Mouse (Mus musculus): ENCODE data around the gene Clasrp. TPM values are rescaled to one million over a fixed set of nuclear protein-coding genes. Genes with fewer than 3 reads are reported as not detected.
A peak's percentile ranks its signal among the peaks of the same experiment; 100 is the strongest.

The Clasrp gene
- polyA plus RNA-seq, 1 experiment, result 184 TPM

DNA sequence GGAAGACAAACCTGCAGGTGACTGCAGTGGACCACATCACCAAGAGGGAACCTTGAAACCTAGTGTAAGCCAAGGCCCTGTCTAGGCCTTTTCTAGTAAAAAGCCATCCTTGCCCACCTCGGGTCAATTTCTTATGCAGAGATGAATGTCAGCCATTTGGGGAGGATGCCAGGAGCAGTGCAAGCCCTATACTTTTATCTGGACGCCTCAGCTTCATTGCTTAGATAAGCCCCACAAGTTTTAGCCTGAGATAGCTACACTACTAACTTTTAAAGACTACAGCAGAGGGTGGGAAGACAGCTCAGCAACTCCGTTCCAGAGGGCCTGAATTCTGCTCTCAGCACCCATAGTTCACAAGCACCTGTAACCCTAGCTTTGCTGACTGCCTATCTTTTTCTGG is 40.4 kb downstream of the Clasrp start:
- Histone ChIP-seq H3K27me3 (ENCODE audit: control insufficient read depth, insufficient read depth, low read length) (no peaks in the 10 kb centered on the region), H3K4me1 (ENCODE audit: control insufficient read depth, insufficient read depth, insufficient read length, low read length) (peaks cover 21% of the 10 kb centered on the region), H3K4me3 (ENCODE audit: low read depth, low read length) (no peak overlapping the region), H3K36me3 (ENCODE audit: control insufficient read depth, insufficient read depth, low read length) (peaks cover 12% of the 10 kb centered on the region), H3K27ac (ENCODE audit: insufficient read depth, low read depth, low read length) (no peak overlapping the region)
- WGBS, result 79% methylated on average over 3 of the region's 3 CpGs
- TF ChIP-seq POLR2A (IDR thresholded peaks at IDR 0.05; ENCODE audit: low read depth, low read length), result no peak
- no peak for TF ChIP-seq CTCF (IDR thresholded peaks at IDR 0.05; ENCODE audit: extremely low read depth, insufficient read length, insufficient replicate concordance, low read depth, low read length)

DNA sequence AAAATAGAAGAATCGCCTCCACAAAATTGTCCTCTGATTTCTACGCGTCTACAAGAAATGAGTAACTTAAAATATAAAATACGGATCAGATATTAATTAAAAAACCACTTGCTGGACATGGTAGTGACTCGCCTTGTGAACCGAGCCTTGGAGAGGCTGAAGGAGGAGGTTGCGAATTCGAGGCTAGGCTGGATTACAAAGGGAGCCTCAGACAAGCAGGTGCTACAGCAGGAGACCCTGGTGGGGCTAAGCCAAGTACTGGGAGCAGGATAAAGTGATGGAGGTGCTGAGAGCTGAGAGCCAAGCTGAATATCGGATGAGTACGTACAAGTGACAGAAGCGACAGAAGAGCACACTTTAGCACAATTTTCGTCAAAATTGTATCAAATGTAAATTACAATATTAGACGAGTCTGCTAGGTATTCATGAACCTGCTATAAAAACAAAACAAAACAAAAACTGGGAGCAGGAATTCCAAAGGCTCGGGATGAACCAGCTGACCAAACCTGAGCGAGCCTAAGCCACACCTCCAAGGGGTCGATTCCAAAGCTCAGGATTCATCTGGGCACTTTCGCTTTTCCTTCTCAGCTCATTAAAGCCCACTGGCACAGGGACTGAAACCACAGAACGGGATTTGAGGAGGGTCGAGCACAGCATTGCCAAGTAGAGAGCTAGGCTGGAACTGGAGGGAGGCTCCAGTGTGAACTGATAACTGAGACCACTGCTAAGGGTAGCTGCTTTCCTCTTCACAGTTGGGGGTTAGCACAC is 41.5 kb downstream of the Clasrp start, which contains the start of gene Ppp1r37:
TSS of gene Ppp1r37 (minus strand) at position 434 of the 768 bp plus-strand sequence.
- peaks cover 29% of the 10 kb centered on the region for H3K4me1 ChIP-seq (ENCODE audit: control insufficient read depth, insufficient read depth, insufficient read length, low read length)
- TF ChIP-seq CTCF (IDR thresholded peaks at IDR 0.05; ENCODE audit: extremely low read depth, insufficient read length, insufficient replicate concordance, low read depth, low read length), result peak; percentile 16; the same call in 1 of the 2 replicates
- no peak for TF ChIP-seq POLR2A (IDR thresholded peaks at IDR 0.05; ENCODE audit: low read depth, low read length)
- H3K4me3 ChIP-seq (ENCODE audit: low read depth, low read length), result peak within 1 kb of the TSS; percentile 91
- 2% methylated on average over 19 of the region's 19 CpGs for WGBS
- no peaks in the 10 kb centered on the region for H3K27me3 ChIP-seq (ENCODE audit: control insufficient read depth, insufficient read depth, low read length)
- peaks cover 12% of the 10 kb centered on the region for H3K36me3 ChIP-seq (ENCODE audit: control insufficient read depth, insufficient read depth, low read length)
- peak within 1 kb of the TSS; percentile 95 for H3K27ac ChIP-seq (ENCODE audit: insufficient read depth, low read depth, low read length)

DNA sequence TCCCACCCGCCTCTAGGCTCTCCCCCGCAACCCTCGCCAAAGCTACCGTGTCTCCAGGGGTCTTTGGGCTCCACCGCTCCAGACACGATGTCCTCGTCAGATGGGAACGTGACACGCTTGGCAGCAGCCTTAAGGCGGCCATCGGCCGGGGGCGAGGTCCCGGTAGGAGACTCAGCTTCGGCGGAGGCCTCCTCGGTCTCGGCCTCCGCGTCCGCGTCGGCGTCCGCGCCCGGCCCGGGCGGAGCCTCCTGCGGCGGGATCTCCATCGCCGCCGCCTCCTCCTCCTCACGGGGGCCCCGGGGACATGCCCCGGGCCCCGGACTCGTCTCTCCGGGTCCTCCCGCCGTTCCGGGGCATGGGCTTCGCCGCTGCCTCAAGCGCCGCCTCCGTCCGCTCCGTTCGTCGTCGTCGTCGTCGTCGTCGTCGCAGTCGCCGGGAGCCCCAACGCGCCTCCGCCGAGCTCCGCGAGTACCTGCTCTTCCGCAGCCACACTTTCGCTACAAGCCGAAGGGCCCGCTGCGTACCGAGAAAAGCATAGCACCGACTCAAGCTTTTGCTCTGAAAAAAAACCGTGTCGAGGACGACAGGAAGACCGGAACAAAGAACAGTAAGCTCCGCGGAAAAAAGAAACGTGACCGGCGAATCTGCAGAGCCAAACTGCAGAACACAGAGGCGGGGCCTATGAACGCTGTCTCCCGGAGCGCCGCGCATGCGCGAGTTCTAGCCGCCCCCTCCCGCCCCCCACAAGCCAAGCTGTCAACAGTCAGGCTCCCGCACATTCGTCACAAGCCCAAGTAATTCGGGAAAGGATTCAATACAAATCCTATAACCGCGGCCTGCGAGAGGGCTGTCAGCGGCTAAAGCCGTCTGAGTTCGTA is 42.3 kb downstream of the Clasrp start:
- Histone ChIP-seq H3K4me1 (ENCODE audit: control insufficient read depth, insufficient read depth, insufficient read length, low read length) (peaks cover 37% of the 10 kb centered on the region), H3K27me3 (ENCODE audit: control insufficient read depth, insufficient read depth, low read length) (no peaks in the 10 kb centered on the region), H3K36me3 (ENCODE audit: control insufficient read depth, insufficient read depth, low read length) (peaks cover 12% of the 10 kb centered on the region), H3K27ac (ENCODE audit: insufficient read depth, low read depth, low read length) (peak overlapping the region; percentile 95), H3K4me3 (ENCODE audit: low read depth, low read length) (peak overlapping the region; percentile 91)
- WGBS, result under 1% methylated on average over 101 of the region's 102 CpGs
- TF ChIP-seq CTCF (IDR thresholded peaks at IDR 0.05; ENCODE audit: extremely low read depth, insufficient read length, insufficient replicate concordance, low read depth, low read length) (no peak), POLR2A (IDR thresholded peaks at IDR 0.05; ENCODE audit: low read depth, low read length) (peak; percentile 38)

DNA sequence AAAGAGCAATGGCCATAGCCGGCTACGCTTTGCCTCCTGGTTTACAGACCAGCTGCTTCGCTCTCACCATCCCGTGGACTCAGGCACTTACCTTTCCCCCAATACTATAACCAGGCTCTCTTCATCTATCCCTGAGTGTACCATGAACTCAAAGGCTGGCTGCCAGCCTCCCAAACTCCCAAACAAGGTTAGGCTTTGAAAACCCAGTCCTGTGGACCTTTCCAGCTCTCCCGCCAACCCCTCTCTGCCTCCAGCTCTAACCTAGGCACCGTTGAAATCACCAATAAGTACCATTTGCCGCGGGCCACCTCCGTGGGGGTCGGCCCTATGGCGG is 42.9 kb downstream of the Clasrp start:
- peaks cover 12% of the 10 kb centered on the region for H3K36me3 ChIP-seq (ENCODE audit: control insufficient read depth, insufficient read depth, low read length)
- WGBS, result under 1% methylated on average over 11 of the region's 11 CpGs
- H3K27me3 ChIP-seq (ENCODE audit: control insufficient read depth, insufficient read depth, low read length), result no peaks in the 10 kb centered on the region
- peaks cover 41% of the 10 kb centered on the region for H3K4me1 ChIP-seq (ENCODE audit: control insufficient read depth, insufficient read depth, insufficient read length, low read length)
- H3K4me3 ChIP-seq (ENCODE audit: low read depth, low read length), result peak overlapping the region; percentile 91
- TF ChIP-seq CTCF (IDR thresholded peaks at IDR 0.05; ENCODE audit: extremely low read depth, insufficient read length, insufficient replicate concordance, low read depth, low read length), result no peak
- TF ChIP-seq POLR2A (IDR thresholded peaks at IDR 0.05; ENCODE audit: low read depth, low read length), result no peak
- H3K27ac ChIP-seq (ENCODE audit: insufficient read depth, low read depth, low read length), result peak overlapping the region; percentile 95

DNA sequence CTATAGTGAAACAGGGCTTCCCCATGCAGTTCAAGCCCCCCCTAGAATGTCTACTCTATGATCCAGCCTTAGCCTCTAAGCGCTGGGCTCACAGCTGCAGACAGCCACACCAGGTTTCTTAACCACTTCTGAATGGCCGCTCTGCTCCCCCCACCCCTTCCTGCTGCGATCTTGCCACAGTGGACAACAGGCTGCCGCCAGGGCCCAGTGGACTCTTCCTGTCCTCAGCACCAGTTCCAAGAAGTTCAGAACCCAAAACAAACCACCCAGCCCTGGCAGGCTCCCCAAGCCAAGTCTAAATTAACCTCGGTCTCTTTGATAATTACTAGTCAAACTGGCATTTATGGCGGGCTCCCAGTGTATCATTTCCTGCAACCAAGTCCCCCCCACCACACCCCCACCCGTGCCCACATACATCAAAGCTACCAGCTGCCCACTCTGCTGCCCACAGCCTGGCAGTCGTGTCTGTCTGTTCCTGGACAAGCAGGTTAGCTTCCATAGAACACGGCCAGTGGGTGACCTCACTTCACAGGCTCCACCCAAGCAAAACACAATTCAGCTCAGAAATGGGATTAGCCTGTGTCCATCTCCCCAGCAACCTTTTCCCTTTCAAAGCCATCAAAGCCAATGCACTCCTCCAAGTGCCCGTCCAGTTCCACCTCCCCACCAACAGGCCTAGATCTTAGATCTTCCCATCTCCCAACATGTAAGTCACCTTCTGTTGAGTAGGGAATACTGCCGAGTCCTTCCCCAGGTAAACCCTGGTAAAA is 43.6 kb downstream of the Clasrp start:
- Histone ChIP-seq H3K27me3 (ENCODE audit: control insufficient read depth, insufficient read depth, low read length) (no peaks in the 10 kb centered on the region), H3K27ac (ENCODE audit: insufficient read depth, low read depth, low read length) (peak overlapping the region; percentile 95), H3K36me3 (ENCODE audit: control insufficient read depth, insufficient read depth, low read length) (peaks cover 12% of the 10 kb centered on the region), H3K4me1 (ENCODE audit: control insufficient read depth, insufficient read depth, insufficient read length, low read length) (peaks cover 44% of the 10 kb centered on the region), H3K4me3 (ENCODE audit: low read depth, low read length) (peak overlapping the region; percentile 91)
- WGBS, result 2% methylated on average over 11 of the region's 11 CpGs
- no peak for TF ChIP-seq CTCF (IDR thresholded peaks at IDR 0.05; ENCODE audit: extremely low read depth, insufficient read length, insufficient replicate concordance, low read depth, low read length)

DNA sequence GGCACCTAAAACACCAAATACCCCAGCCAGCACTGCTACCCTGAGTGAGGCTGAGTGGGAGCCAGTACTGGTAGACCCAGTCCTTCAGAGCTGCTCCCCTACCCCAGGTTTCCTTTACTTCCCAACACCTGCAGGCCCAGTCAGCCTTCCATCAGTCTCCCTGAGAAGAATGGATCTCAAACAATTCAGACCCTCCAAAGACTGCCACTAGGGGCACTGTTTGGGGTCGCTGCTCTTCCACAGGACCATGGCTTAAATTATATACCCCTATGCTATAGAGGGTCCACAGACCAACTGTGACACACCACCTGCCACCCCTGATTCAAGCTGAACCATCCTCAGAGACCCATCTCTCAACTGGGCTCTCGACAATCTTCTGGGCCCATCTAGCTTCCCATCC is 45.3 kb downstream of the Clasrp start:
- peaks cover 2% of the 10 kb centered on the region; the same call in 1 of the 2 replicates for H3K36me3 ChIP-seq (ENCODE audit: control insufficient read depth, insufficient read depth, low read length)
- TF ChIP-seq POLR2A (IDR thresholded peaks at IDR 0.05; ENCODE audit: low read depth, low read length), result no peak
- peak; percentile 49; the same call in 1 of the 2 replicates for TF ChIP-seq CTCF (IDR thresholded peaks at IDR 0.05; ENCODE audit: extremely low read depth, insufficient read length, insufficient replicate concordance, low read depth, low read length)
- H3K4me3 ChIP-seq (ENCODE audit: low read depth, low read length), result no peak overlapping the region
- peaks cover 44% of the 10 kb centered on the region for H3K4me1 ChIP-seq (ENCODE audit: control insufficient read depth, insufficient read depth, insufficient read length, low read length)
- no peaks in the 10 kb centered on the region for H3K27me3 ChIP-seq (ENCODE audit: control insufficient read depth, insufficient read depth, low read length)
- no peak overlapping the region for H3K27ac ChIP-seq (ENCODE audit: insufficient read depth, low read depth, low read length)
- 63% methylated on average over 2 of the region's 2 CpGs for WGBS

All from small intestine, adult 2 months (tissue).